Mouse (Mus musculus): ENCODE data around the gene Nom1. TPM values are rescaled to one million over a fixed set of nuclear protein-coding genes. Genes with fewer than 3 reads are reported as not detected.

Nom1 gene
- 5.4 and 10.0 TPM in 2 replicates for polyA plus RNA-seq (2021; fragmentation: Nextera tagmentation)
- long read RNA-seq, experiment 1, full-length matches to known transcripts, result 86 of 104 reads
- long read RNA-seq, experiment 1, partial matches to known transcripts, result 3 of 104 reads
- long read RNA-seq, experiment 1, other reads (novel, unspliced or antisense), result 15 of 104 reads
- long read RNA-seq, experiment 2, full-length matches to known transcripts, result 5 of 28 reads
- long read RNA-seq, experiment 2, partial matches to known transcripts, result 19 of 28 reads
- long read RNA-seq, experiment 2, other reads (novel, unspliced or antisense), result 4 of 28 reads

GRCm38 (mm10) chr5:29434228-29434871 is at the start of gene Nom1:
Gene Nom1, plus strand, starts transcription at chr5:29434664.

GRCm38 (mm10) chr5:29478208-29479197 is 44.0 kb downstream of the Nom1 start, which contains the start of gene Mnx1:
Gene Mnx1, minus strand, starts transcription at chr5:29478470.

Other genes starting within 250 kb of the Nom1 start
- gene Rnf32, start 238.7 kb upstream of the Nom1 start, polyA plus RNA-seq (2021; fragmentation: Nextera tagmentation), result 10.1 and 11.7 TPM in 2 replicates
- 15.4 and 20.8 TPM in 2 replicates for gene Lmbr1, start 56.3 kb upstream of the Nom1 start, polyA plus RNA-seq (2021; fragmentation: Nextera tagmentation)
- gene Mnx1, start 43.8 kb downstream of the Nom1 start, polyA plus RNA-seq (2021; fragmentation: Nextera tagmentation), result not detected in 2 replicates
- 13.5 and 14.8 TPM in 2 replicates for gene Ube3c, start 134.6 kb downstream of the Nom1 start, polyA plus RNA-seq (2021; fragmentation: Nextera tagmentation)

All from left cerebral cortex, adult 6 months (tissue).